Mouse (Mus musculus) cerebellum, adult (tissue): ENCODE measurements at regions not wholly inside any gene's neighbourhood (a gene's known extent, or its start where the extent isn't known, plus 50 kb on each side); places are given as distances from the start of the nearest gene placed in this dataset.

Experiments
- ATAC-seq: cut with Nextera tagmentation; 2 replicates; pipeline ENCODE4 v1.9.2; 2017; ENCODE audit warnings: mild to moderate bottlenecking, moderate library complexity, mixed read lengths; ENCODE audit not compliant: insufficient number of reproducible peaks, low FRiP score, low TSS enrichment

GRCm38 (mm10) chr16:50075641-50076040 is 275.3 kb downstream of the Cd47 start:
- no peak for ATAC-seq

- no peak for ATAC-seq
These were observed 281.2 kb downstream of the Cd47 start for GRCm38 (mm10) chr16:50081511-50081910.

GRCm38 (mm10) chr16:50092318-50092717 is 292.0 kb downstream of the Cd47 start:
- no peak for ATAC-seq

GRCm38 (mm10) chr16:50092780-50093179 is 292.4 kb downstream of the Cd47 start:
- ATAC-seq, result no peak

GRCm38 (mm10) chr16:50095858-50096551 is 295.7 kb downstream of the Cd47 start:
- no peak for ATAC-seq

- no peak for ATAC-seq
These were observed 296.2 kb downstream of the Cd47 start for GRCm38 (mm10) chr16:50096563-50096962.

- ATAC-seq, result no peak
These were observed 303.0 kb downstream of the Cd47 start for GRCm38 (mm10) chr16:50103340-50103739.

GRCm38 (mm10) chr16:50118150-50118549 is 314.0 kb downstream of the Bbx start:
- no peak for ATAC-seq

- no peak for ATAC-seq
These were observed 309.7 kb downstream of the Bbx start for GRCm38 (mm10) chr16:50122460-50122859.

- no peak for ATAC-seq
These were observed 307.5 kb downstream of the Bbx start for GRCm38 (mm10) chr16:50124646-50125045.

GRCm38 (mm10) chr16:50125564-50125963 is 306.6 kb downstream of the Bbx start:
- no peak for ATAC-seq

- ATAC-seq, result no peak
These were observed 300.8 kb downstream of the Bbx start for GRCm38 (mm10) chr16:50131406-50131805.
